Mouse (Mus musculus) forebrain, postnatal 0 days (tissue): ENCODE measurements around the gene Pde4dip. TPM values are rescaled to one million over a fixed set of nuclear protein-coding genes. Genes with fewer than 3 reads are reported as not detected.
A peak's percentile ranks its signal among the peaks of the same experiment; 100 is the strongest.

ENCODE experiments used
- ATAC-seq: fragments of 200-750 bp; cut with Nextera tagmentation; 2 replicates; pipeline ENCODE4 v1.8.0; 2017; ENCODE audit warnings: mild to moderate bottlenecking, moderate library complexity
- DNase-seq: peaks from one replicate; pipeline ENCODE4 v3.0.0-alpha.2; 2015
- H3K27ac ChIP-seq: fragments of 300-500 bp; sonication (generic); 2 replicates; pipeline ENCODE4 v1.5.1; 2014; ENCODE audit warnings: low read depth, mild to moderate bottlenecking, antibody characterized with exemption, low read length, moderate library complexity, mixed read lengths
- H3K27me3 ChIP-seq: fragments of 300-500 bp; sonication (generic); 2 replicates; pipeline ENCODE4 v1.6.1; 2014; ENCODE audit warnings: mild to moderate bottlenecking, low read length, mixed read lengths; ENCODE audit not compliant: insufficient read depth
- H3K36me3 ChIP-seq: fragments of 300-500 bp; sonication (generic); 2 replicates; pipeline ENCODE4 v1.6.1; 2014; ENCODE audit warnings: mild to moderate bottlenecking, moderate library complexity; ENCODE audit not compliant: insufficient read depth
- H3K4me1 ChIP-seq: fragments of 300-500 bp; sonication (generic); 2 replicates; pipeline ENCODE4 v1.6.1; 2014; ENCODE audit warnings: antibody characterized with exemption; ENCODE audit not compliant: insufficient read depth
- H3K4me2 ChIP-seq: fragments of 300-500 bp; sonication (generic); 2 replicates; pipeline ENCODE4 v1.6.1; 2014; ENCODE audit warnings: low read depth, mild to moderate bottlenecking, moderate library complexity
- H3K4me3 ChIP-seq: fragments of 300-500 bp; sonication (generic); 2 replicates; pipeline ENCODE4 v1.5.1; 2014; ENCODE audit warnings: low read depth, low read length, mixed read lengths
- H3K9ac ChIP-seq: fragments of 300-500 bp; sonication (generic); 2 replicates; pipeline ENCODE4 v1.6.1; 2014; ENCODE audit warnings: mild to moderate bottlenecking
- H3K9me3 ChIP-seq: fragments of 300-500 bp; sonication (generic); 2 replicates; pipeline ENCODE4 v1.6.1; 2016; ENCODE audit warnings: low read length
- CTCF ChIP-seq: sonication (generic); IDR thresholded peaks from 2 replicates; pipeline ENCODE4 v1.5.1; 2016; ENCODE audit warnings: antibody characterized with exemption, control low read depth, low read depth
- WGBS: fragments of 180-500 bp; shearing (Covaris S2); extraction: QIAGEN DNeasy Blood & Tissue Kit; methylation state at CpG from one replicate; pipeline ENCODE4 v1.1.7; 2014; 5-methylcytosine and 5-hydroxymethylcytosine counted together
- polyA plus RNA-seq: library from polyadenylated mRNA; unstranded; fragments of >200 nt; fragmentation: Nextera tagmentation; extraction: Ambion mirVana; gene quantifications from 2 replicates; pipeline ENCODE4 v1.2.1, GENCODE M21; 2015
- total RNA-seq: library from RNA; depleted of rRNA; stranded (reverse); fragments of >200 nt; gene quantifications from 2 replicates; pipeline ENCODE4 v1.2.3, GENCODE M21; 2014

Gene Pde4dip
- total and polyA plus RNA-seq, 2 experiments from 2014 or later: 53.1 to 118 TPM

DNA sequence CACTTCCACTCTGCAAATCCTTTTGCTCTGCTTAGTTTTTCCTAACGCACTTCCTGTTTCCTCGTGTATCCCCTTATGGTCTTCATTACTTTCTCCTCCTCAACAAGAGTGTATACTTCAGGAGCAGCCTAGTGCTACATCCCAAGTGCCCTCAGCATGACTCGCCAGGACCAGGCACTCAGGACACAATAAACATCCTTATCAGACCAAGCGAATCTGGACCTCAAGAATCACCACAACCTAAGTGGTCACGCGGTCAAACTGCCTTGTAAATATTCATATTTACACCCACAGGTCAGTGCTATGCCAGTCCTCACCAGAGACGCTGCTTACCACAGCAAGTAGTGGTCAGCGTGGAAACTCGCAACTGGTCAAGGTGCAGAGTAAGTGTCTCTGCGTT, 139.7 kb downstream of the Pde4dip start:
- no peak for DNase-seq
- TF ChIP-seq CTCF: no peak
- H3K9me3 ChIP-seq: no peaks in the 10 kb centered on the region
- no peak for ATAC-seq
- no peaks in the 10 kb centered on the region for H3K4me1 ChIP-seq
- no peak overlapping the region for H3K27ac ChIP-seq
- H3K27me3 ChIP-seq: no peaks in the 10 kb centered on the region
- H3K36me3 ChIP-seq: peaks cover 94% of the 10 kb centered on the region
- WGBS: 95% methylated on average over 10 of the region's 10 CpGs
- H3K4me2 ChIP-seq: no peak overlapping the region
- no peak overlapping the region for H3K4me3 ChIP-seq
- H3K9ac ChIP-seq: no peak overlapping the region

- H3K36me3 ChIP-seq: peaks cover 80% of the 10 kb centered on the region
- no peak overlapping the region for H3K4me3 ChIP-seq
- no peak overlapping the region for H3K9ac ChIP-seq
- H3K4me2 ChIP-seq: no peak overlapping the region
- no peaks in the 10 kb centered on the region for H3K4me1 ChIP-seq
- ATAC-seq (no peak), DNase-seq (no peak)
- no peaks in the 10 kb centered on the region for H3K9me3 ChIP-seq
- WGBS: 97% methylated on average over 8 of the region's 8 CpGs
- H3K27me3 ChIP-seq: no peaks in the 10 kb centered on the region
- H3K27ac ChIP-seq: no peak overlapping the region
- TF ChIP-seq CTCF: no peak
Measured at GRCm38 (mm10) chr3:97742841-97743240, 145.7 kb downstream of the Pde4dip start.

DNA sequence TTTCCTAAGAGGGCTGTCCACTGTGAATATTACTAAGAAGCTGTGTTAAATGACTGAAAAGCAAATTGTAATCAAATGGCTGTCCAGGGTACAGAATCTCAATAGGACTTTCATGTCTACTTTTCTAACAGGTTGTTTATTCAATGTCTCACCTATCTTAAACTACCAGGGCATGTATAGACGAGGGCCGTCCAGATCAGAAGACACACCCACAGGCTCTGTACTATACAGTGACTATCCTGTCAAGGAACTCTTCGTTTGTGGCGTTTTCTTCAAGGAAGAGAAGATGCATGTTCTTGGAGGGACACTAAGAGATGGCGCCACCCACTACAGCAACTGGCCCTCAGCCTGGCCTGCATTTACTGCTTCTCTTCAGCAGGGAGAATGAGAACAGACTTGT, 152.9 kb downstream of the Pde4dip start:
- Histone ChIP-seq H3K4me3 (no peak overlapping the region), H3K9ac (no peak overlapping the region), H3K4me2 (no peak overlapping the region), H3K27ac (no peak overlapping the region), H3K4me1 (no peaks in the 10 kb centered on the region), H3K36me3 (peaks cover 33% of the 10 kb centered on the region), H3K27me3 (no peaks in the 10 kb centered on the region), H3K9me3 (no peaks in the 10 kb centered on the region)
- no peak for DNase-seq
- no peak for ATAC-seq
- no peak for TF ChIP-seq CTCF
- WGBS: 89% methylated on average over 5 of the region's 5 CpGs

- DNase-seq: no peak
- WGBS: 69% methylated on average over 4 of the region's 4 CpGs
- no peak for ATAC-seq
- H3K36me3 ChIP-seq: peaks cover 24% of the 10 kb centered on the region
- H3K9me3 ChIP-seq: no peaks in the 10 kb centered on the region
- H3K4me1 ChIP-seq: no peaks in the 10 kb centered on the region
- no peak overlapping the region for H3K4me2 ChIP-seq
- H3K27me3 ChIP-seq: no peaks in the 10 kb centered on the region
- H3K4me3 ChIP-seq: no peak overlapping the region
- no peak overlapping the region for H3K9ac ChIP-seq
- no peak overlapping the region for H3K27ac ChIP-seq
- TF ChIP-seq CTCF: no peak
Measured at GRCm38 (mm10) chr3:97734259-97734658, 154.2 kb downstream of the Pde4dip start.

- TF ChIP-seq CTCF: no peak
- no peak overlapping the region for H3K4me3 ChIP-seq
- WGBS: 90% methylated on average over 6 of the region's 6 CpGs
- ATAC-seq (no peak), DNase-seq (no peak)
- no peaks in the 10 kb centered on the region for H3K4me1 ChIP-seq
- peaks cover 24% of the 10 kb centered on the region for H3K36me3 ChIP-seq
- H3K27ac ChIP-seq: no peak overlapping the region
- H3K4me2 ChIP-seq: no peak overlapping the region
- no peak overlapping the region for H3K9ac ChIP-seq
- no peaks in the 10 kb centered on the region for H3K9me3 ChIP-seq
- H3K27me3 ChIP-seq: no peaks in the 10 kb centered on the region
Measured at GRCm38 (mm10) chr3:97732622-97733021, 155.9 kb downstream of the Pde4dip start.

- peaks cover 10% of the 10 kb centered on the region; the same call in 1 of the 2 replicates for H3K36me3 ChIP-seq
- WGBS: 71% methylated on average over 7 of the region's 7 CpGs
- no peak overlapping the region for H3K27ac ChIP-seq
Measured at GRCm38 (mm10) chr3:97730624-97731023, 157.9 kb downstream of the Pde4dip start.

GRCm38 (mm10) chr3:97730131-97730530, 158.4 kb downstream of the Pde4dip start:
- DNase-seq: no peak
- no peak overlapping the region for H3K4me2 ChIP-seq
- H3K36me3 ChIP-seq: peaks cover 10% of the 10 kb centered on the region; the same call in 1 of the 2 replicates
- no peaks in the 10 kb centered on the region for H3K4me1 ChIP-seq
- no peak overlapping the region for H3K9ac ChIP-seq
- WGBS: 60% methylated on average over 3 of the region's 3 CpGs
- H3K4me3 ChIP-seq: no peak overlapping the region
- H3K9me3 ChIP-seq: no peaks in the 10 kb centered on the region
- H3K27ac ChIP-seq: no peak overlapping the region
- no peak for TF ChIP-seq CTCF
- ATAC-seq: peak; percentile 38; the same call in 1 of the 2 replicates
- H3K27me3 ChIP-seq: no peaks in the 10 kb centered on the region

More at GRCm38 (mm10) chr3:97730624-97731023, 157.9 kb downstream of the Pde4dip start:
- Histone ChIP-seq H3K27me3 (no peaks in the 10 kb centered on the region), H3K4me3 (no peak overlapping the region), H3K4me2 (no peak overlapping the region), H3K4me1 (no peaks in the 10 kb centered on the region), H3K9ac (no peak overlapping the region), H3K9me3 (no peaks in the 10 kb centered on the region)
- TF ChIP-seq CTCF: no peak
- DNase-seq (no peak), ATAC-seq (no peak)
